Mouse (Mus musculus) MEL (cell line): Measurements from ENCODE around the gene Tmie.

ENCODE experiments used
- CHD2 ChIP-seq: IDR thresholded peaks from 2 replicates; pipeline ENCODE4 v1.6.1; 2011; ENCODE audit warnings: low read length, improper control_type of control experiment
- CTCF ChIP-seq, 3 experiments: IDR thresholded peaks in 2 of 3; conservative IDR thresholded peaks in 1 of 3; 2 replicates each; pipeline ENCODE4 v1.5.1; 2011 to 2012; ENCODE audit warnings: low read length in 3 of 3, low read depth in 2 of 3, mild to moderate bottlenecking in 2 of 3, improper control_type of control experiment in 1 of 3, inconsistent platforms in 1 of 3, mixed read lengths in 1 of 3, moderate library complexity in 1 of 3; ENCODE audit not compliant: control insufficient read depth in 1 of 3, insufficient read depth in 1 of 3, poor library complexity in 1 of 3, severe bottlenecking in 1 of 3
- EP300 ChIP-seq, 2 experiments: IDR thresholded peaks; 2 replicates each; pipeline ENCODE4 v1.6.1; 2011; ENCODE audit warnings: improper control_type of control experiment in 2 of 2, low read length in 2 of 2, low read depth in 1 of 2, mild to moderate bottlenecking in 1 of 2
- ETS1 ChIP-seq: IDR thresholded peaks from 2 replicates; pipeline ENCODE4 v1.6.1; 2012; ENCODE audit warnings: low read depth, mild to moderate bottlenecking, inconsistent platforms, low read length, improper control_type of control experiment, moderate library complexity
- GABPA ChIP-seq: IDR thresholded peaks from 2 replicates; pipeline ENCODE4 v1.6.1; 2012; ENCODE audit warnings: low read depth, mild to moderate bottlenecking, inconsistent platforms, low read length, improper control_type of control experiment, moderate library complexity
- GATA1 ChIP-seq: IDR thresholded peaks from 2 replicates; pipeline ENCODE4 v1.6.1; 2011; ENCODE audit warnings: low read depth, low read length, improper control_type of control experiment
- HCFC1 ChIP-seq: IDR thresholded peaks from 2 replicates; pipeline ENCODE4 v1.6.1; 2012; ENCODE audit warnings: low read depth, mild to moderate bottlenecking, inconsistent platforms, low read length, improper control_type of control experiment, moderate library complexity
- MAFK ChIP-seq: IDR thresholded peaks from 2 replicates; pipeline ENCODE4 v1.6.1; 2011; ENCODE audit warnings: low read depth, mild to moderate bottlenecking, low read length, improper control_type of control experiment, borderline replicate concordance
- MAX ChIP-seq: IDR thresholded peaks from 2 replicates; pipeline ENCODE4 v1.6.1; 2011; ENCODE audit warnings: low read length, improper control_type of control experiment
- NELFE ChIP-seq: IDR thresholded peaks from 2 replicates; pipeline ENCODE4 v1.6.1; 2011; ENCODE audit warnings: low read depth, low read length, improper control_type of control experiment
- POLR2A ChIP-seq, 2 experiments: IDR thresholded peaks; 2 replicates each; pipeline ENCODE4 v1.6.1; 2011 to 2012; ENCODE audit warnings: low read length in 2 of 2, mild to moderate bottlenecking in 2 of 2, control low read depth in 1 of 2, improper control_type of control experiment in 1 of 2, low read depth in 1 of 2, moderate library complexity in 1 of 2; ENCODE audit not compliant: control insufficient read depth in 1 of 2, insufficient read depth in 1 of 2, poor library complexity in 1 of 2
- RAD21 ChIP-seq: IDR thresholded peaks from 2 replicates; pipeline ENCODE4 v1.6.1; 2011; ENCODE audit warnings: mild to moderate bottlenecking, low read depth, low read length, improper control_type of control experiment
- TBP ChIP-seq: IDR thresholded peaks from 2 replicates; pipeline ENCODE4 v1.8.0; 2011; ENCODE audit warnings: low read depth, low read length, improper control_type of control experiment
- ZC3H11A ChIP-seq: IDR thresholded peaks from 2 replicates; pipeline ENCODE4 v1.6.1; 2012; ENCODE audit warnings: low read depth, mild to moderate bottlenecking, inconsistent platforms, low read length, improper control_type of control experiment

DNA sequence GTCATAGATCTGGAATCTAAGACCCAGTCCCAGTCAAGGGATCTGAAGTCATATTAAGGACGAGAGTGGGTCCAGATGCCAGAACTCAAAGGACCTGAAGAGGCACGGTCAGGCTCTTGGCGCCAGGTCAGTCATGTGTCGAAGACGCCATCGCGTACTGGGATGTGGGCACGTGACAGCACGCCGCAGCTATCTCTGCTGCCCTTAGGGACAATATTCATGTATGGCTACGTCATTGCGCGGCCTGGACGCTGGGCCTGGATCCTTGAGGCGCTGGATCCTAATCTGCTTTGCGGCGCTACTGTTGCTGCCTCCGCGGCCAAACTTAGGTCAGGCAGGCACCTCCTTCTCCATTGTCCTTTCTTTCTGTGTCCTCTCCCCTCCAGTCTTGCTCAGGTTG lies 45.5 kb downstream of the Tmie start, which contains the start of gene Prss45:
- no peak for TF ChIP-seq POLR2A (IDR thresholded peaks at IDR 0.05; ENCODE audit: control insufficient read depth in 1 of 2, insufficient read depth in 1 of 2, low read depth in 1 of 2, low read length in 2 of 2, poor library complexity in 1 of 2)
- no peak for TF ChIP-seq EP300 (IDR thresholded peaks at IDR 0.05; ENCODE audit: low read depth in 1 of 2, low read length in 2 of 2)
- TF ChIP-seq CHD2: no peak
- TF ChIP-seq CTCF (IDR thresholded peaks at IDR 0.05 in 2 of 3, conservative IDR thresholded peaks at IDR 0.05 in 1 of 3; ENCODE audit: control insufficient read depth in 1 of 3, insufficient read depth in 1 of 3, low read depth in 2 of 3, low read length in 3 of 3, poor library complexity in 1 of 3, severe bottlenecking in 1 of 3): no peak
- no peak for TF ChIP-seq ZC3H11A
- no peak for TF ChIP-seq ETS1
- no peak for TF ChIP-seq NELFE
- TF ChIP-seq MAFK: no peak
- TF ChIP-seq TBP: no peak
- no peak for TF ChIP-seq HCFC1
- no peak for TF ChIP-seq GATA1
- TF ChIP-seq MAX: no peak
- TF ChIP-seq GABPA: no peak
- no peak for TF ChIP-seq RAD21
